Mouse (Mus musculus) hindbrain, embryonic 16.5 days (tissue): ENCODE measurements at regions not wholly inside any gene's neighbourhood (a gene's known extent, or its start where the extent isn't known, plus 50 kb on each side); places are given as distances from the start of the nearest gene placed in this dataset.

Source experiments
- ATAC-seq: fragments of 200-750 bp; cut with Nextera tagmentation; 2 replicates; pipeline ENCODE4 v1.8.0; 2017; ENCODE audit warnings: moderate TSS enrichment, moderate library complexity
- H3K27ac ChIP-seq: fragments of 300-500 bp; sonication (generic); 2 replicates; pipeline ENCODE4 v1.5.1; 2014; ENCODE audit warnings: low read depth, mild to moderate bottlenecking, control low read depth, low read length, moderate library complexity
- H3K27me3 ChIP-seq: fragments of 300-500 bp; sonication (generic); replicated peaks from 2 replicates; pipeline ENCODE4 v1.6.1; 2014; ENCODE audit warnings: low read length; ENCODE audit not compliant: control insufficient read depth, insufficient read depth
- H3K36me3 ChIP-seq: fragments of 300-500 bp; sonication (generic); 2 replicates; pipeline ENCODE4 v1.6.1; 2014; ENCODE audit warnings: mild to moderate bottlenecking, low read length, moderate library complexity, mixed read lengths; ENCODE audit not compliant: control insufficient read depth, insufficient read depth
- H3K4me1 ChIP-seq: fragments of 300-500 bp; sonication (generic); 2 replicates; pipeline ENCODE4 v1.6.1; 2014; ENCODE audit warnings: low read depth, low read length; ENCODE audit not compliant: control insufficient read depth, insufficient read depth
- H3K4me2 ChIP-seq: fragments of 300-500 bp; sonication (generic); 2 replicates; pipeline ENCODE4 v1.6.1; 2014; ENCODE audit warnings: mild to moderate bottlenecking, low read length, control low read depth, moderate library complexity
- H3K4me3 ChIP-seq: fragments of 300-500 bp; sonication (generic); 2 replicates; pipeline ENCODE4 v1.5.1; 2014; ENCODE audit warnings: mild to moderate bottlenecking, low read length, control low read depth, moderate library complexity
- H3K9ac ChIP-seq: fragments of 300-500 bp; sonication (generic); 2 replicates; pipeline ENCODE4 v1.6.1; 2014; ENCODE audit warnings: low read depth, mild to moderate bottlenecking, control low read depth, low read length, moderate library complexity
- H3K9me3 ChIP-seq: fragments of 300-500 bp; sonication (generic); 2 replicates; pipeline ENCODE4 v1.6.1; 2014; ENCODE audit warnings: mild to moderate bottlenecking, low read length, moderate library complexity; ENCODE audit not compliant: control insufficient read depth
- WGBS: fragments of 180-500 bp; shearing (Covaris S2); extraction: QIAGEN DNeasy Blood & Tissue Kit; methylation state at CpG from one replicate; pipeline ENCODE4 v1.1.7; 2014; 5-methylcytosine and 5-hydroxymethylcytosine counted together

GRCm38 (mm10) chr2:11960777-11961176, 183.1 kb downstream of the Ankrd16 start:
- H3K4me2 ChIP-seq, result no peak overlapping the region
- 86% methylated on average over 3 of the region's 3 CpGs for WGBS
- no peak overlapping the region for H3K27ac ChIP-seq
- H3K36me3 ChIP-seq, result no peaks in the 10 kb centered on the region
- H3K9ac ChIP-seq, result no peak overlapping the region
- no peak for ATAC-seq
- H3K4me1 ChIP-seq, result no peaks in the 10 kb centered on the region
- no peaks in the 10 kb centered on the region for H3K27me3 ChIP-seq
- H3K4me3 ChIP-seq, result no peak overlapping the region
- H3K9me3 ChIP-seq, result no peaks in the 10 kb centered on the region

- H3K27ac ChIP-seq, result no peak overlapping the region
- H3K9ac ChIP-seq, result no peak overlapping the region
- no peak overlapping the region for H3K4me3 ChIP-seq
- no peak overlapping the region for H3K4me2 ChIP-seq
- 59% methylated on average over 3 of the region's 3 CpGs for WGBS
- no peaks in the 10 kb centered on the region for H3K27me3 ChIP-seq
- H3K4me1 ChIP-seq, result no peaks in the 10 kb centered on the region
- no peaks in the 10 kb centered on the region for H3K9me3 ChIP-seq
- H3K36me3 ChIP-seq, result no peaks in the 10 kb centered on the region
- 0 out of 2 replicates have a peak, but pooled peaks have one; percentile 54 for ATAC-seq
These were observed 187.7 kb downstream of the Ankrd16 start for GRCm38 (mm10) chr2:11965374-11965773.

- Histone ChIP-seq H3K4me3 (no peak overlapping the region), H3K9ac (no peak overlapping the region), H3K27me3 (no peaks in the 10 kb centered on the region), H3K36me3 (no peaks in the 10 kb centered on the region), H3K9me3 (no peaks in the 10 kb centered on the region), H3K4me2 (no peak overlapping the region), H3K27ac (no peak overlapping the region), H3K4me1 (no peaks in the 10 kb centered on the region)
- no peak for ATAC-seq
- WGBS, result 79% methylated on average over 2 of the region's 2 CpGs
These were observed 189.3 kb downstream of the Ankrd16 start for GRCm38 (mm10) chr2:11967001-11967400.

- 94% methylated on average over 5 of the region's 5 CpGs for WGBS
These were observed 194.3 kb downstream of the Ankrd16 start for GRCm38 (mm10) chr2:11971972-11972371.

DNA sequence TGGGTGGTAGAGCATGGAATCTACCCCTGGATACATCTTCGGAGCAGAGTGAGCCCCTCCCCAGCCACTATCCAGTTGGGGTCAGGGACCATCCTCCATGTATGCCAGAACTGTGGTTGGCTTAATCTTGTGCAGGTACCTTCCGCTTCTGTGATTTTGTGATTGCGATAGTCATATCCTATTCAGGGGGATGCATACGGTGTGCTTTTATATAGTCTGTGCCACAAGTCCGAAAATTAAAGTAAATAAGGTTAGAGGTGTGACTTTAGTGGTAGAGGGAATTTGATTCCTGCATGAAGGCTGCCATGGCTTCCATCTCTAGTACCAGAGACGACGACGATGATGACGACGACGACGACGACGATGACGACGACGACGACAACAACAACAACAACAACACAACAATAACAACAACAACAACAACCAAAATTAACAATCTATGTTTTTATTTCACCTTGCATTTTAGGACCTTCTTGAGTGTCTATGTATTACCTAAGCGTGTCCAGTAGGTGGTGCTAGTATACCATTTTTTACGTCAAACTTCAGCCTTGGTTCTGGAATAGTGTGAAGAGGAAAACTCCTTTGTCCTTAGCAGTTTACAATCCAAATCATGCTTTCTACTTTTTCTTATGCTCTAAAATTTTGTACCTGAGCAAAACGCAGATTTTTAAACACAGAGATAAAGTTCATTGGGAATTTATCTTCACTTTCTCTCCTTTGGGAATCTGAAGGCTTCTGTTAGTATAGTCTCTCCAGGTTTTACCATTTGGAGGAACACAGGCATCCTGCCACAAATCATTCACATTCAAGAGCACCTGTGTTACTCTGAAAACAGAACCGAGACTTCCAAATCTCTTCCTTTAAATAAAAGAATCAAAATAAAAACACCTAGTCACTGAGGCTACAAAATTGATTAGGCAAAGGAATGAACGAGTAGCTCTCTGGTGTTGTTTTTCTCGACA, 224.5 kb downstream of the Ankrd16 start:
- H3K27ac ChIP-seq, result no peak overlapping the region
- no peaks in the 10 kb centered on the region for H3K4me1 ChIP-seq
- peak; percentile 87 for ATAC-seq
- H3K36me3 ChIP-seq, result no peaks in the 10 kb centered on the region
- WGBS, result 40% methylated on average over 24 of the region's 24 CpGs
- H3K4me3 ChIP-seq, result no peak overlapping the region
- no peaks in the 10 kb centered on the region for H3K27me3 ChIP-seq
- no peaks in the 10 kb centered on the region for H3K9me3 ChIP-seq
- no peak overlapping the region for H3K9ac ChIP-seq
- H3K4me2 ChIP-seq, result no peak overlapping the region

More at GRCm38 (mm10) chr2:11971972-11972371, 194.3 kb downstream of the Ankrd16 start:
- Histone ChIP-seq H3K36me3 (no peaks in the 10 kb centered on the region), H3K4me3 (no peak overlapping the region), H3K4me2 (no peak overlapping the region), H3K27me3 (no peaks in the 10 kb centered on the region), H3K27ac (no peak overlapping the region), H3K9me3 (no peaks in the 10 kb centered on the region), H3K9ac (no peak overlapping the region), H3K4me1 (no peaks in the 10 kb centered on the region)
- no peak for ATAC-seq

GRCm38 (mm10) chr2:12004330-12004729, 226.7 kb downstream of the Ankrd16 start:
- H3K9me3 ChIP-seq, result no peaks in the 10 kb centered on the region
- ATAC-seq, result no peak
- H3K4me1 ChIP-seq, result no peaks in the 10 kb centered on the region
- no peaks in the 10 kb centered on the region for H3K36me3 ChIP-seq
- H3K4me3 ChIP-seq, result no peak overlapping the region
- H3K4me2 ChIP-seq, result no peak overlapping the region
- H3K27me3 ChIP-seq, result no peaks in the 10 kb centered on the region
- H3K9ac ChIP-seq, result no peak overlapping the region
- H3K27ac ChIP-seq, result no peak overlapping the region
- WGBS, result 62% methylated on average over 4 of the region's 4 CpGs

DNA sequence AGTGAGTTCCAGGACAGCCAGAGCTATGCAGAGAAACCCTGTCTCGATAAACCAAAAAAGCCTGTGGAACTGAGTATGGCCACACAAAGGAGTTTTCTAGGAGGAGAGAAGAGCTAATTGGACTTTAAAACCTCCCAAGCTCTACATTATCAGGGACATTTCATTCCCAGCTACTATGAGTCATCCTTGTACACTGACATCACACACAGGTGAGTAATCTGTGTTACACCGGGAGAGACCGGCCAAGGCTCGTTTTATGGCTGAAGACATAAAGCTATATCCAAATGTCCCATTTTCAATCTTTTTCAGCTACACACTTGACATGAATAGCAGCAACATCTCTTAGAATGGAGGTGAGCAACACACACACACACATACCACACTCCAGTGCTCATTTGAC, 229.5 kb downstream of the Ankrd16 start:
- Histone ChIP-seq H3K4me3 (no peak overlapping the region), H3K27ac (no peak overlapping the region), H3K9me3 (no peaks in the 10 kb centered on the region), H3K36me3 (no peaks in the 10 kb centered on the region), H3K27me3 (no peaks in the 10 kb centered on the region), H3K9ac (no peak overlapping the region), H3K4me1 (no peaks in the 10 kb centered on the region), H3K4me2 (no peak overlapping the region)
- 92% methylated on average over 4 of the region's 4 CpGs for WGBS
- no peak for ATAC-seq

DNA sequence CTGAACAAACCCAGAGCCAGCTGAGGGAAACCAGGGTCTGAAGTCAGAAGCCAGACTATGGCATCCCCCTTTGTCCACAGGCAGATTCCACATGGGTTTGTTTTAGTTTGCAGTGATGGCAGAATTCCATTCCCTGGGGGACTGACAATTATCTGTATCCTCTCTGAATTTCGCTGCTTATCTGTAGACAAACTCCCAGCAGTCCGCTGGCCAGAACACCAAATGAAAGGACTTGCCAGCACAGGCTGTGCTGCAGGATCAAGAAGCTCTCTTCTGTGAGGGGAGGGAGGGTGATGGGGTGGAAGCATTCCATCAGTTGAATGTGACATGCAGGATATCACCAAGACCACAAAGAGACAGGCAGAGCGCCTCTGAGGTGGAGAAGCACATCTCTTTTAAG, 233.8 kb downstream of the Ankrd16 start:
- no peaks in the 10 kb centered on the region for H3K4me1 ChIP-seq
- 60% methylated on average over 3 of the region's 3 CpGs for WGBS

GRCm38 (mm10) chr2:12019607-12020006, 241.9 kb downstream of the Ankrd16 start:
- Histone ChIP-seq H3K9me3 (no peaks in the 10 kb centered on the region), H3K36me3 (no peaks in the 10 kb centered on the region), H3K4me1 (no peaks in the 10 kb centered on the region), H3K27me3 (no peaks in the 10 kb centered on the region), H3K27ac (no peak overlapping the region), H3K4me2 (no peak overlapping the region), H3K9ac (no peak overlapping the region), H3K4me3 (no peak overlapping the region)
- ATAC-seq, result peak; percentile 54; the same call in 1 of the 2 replicates
- 20% methylated on average over 1 of the region's 1 CpGs for WGBS

More for the DNA sequence above, 233.8 kb downstream of the Ankrd16 start:
- ATAC-seq, result no peak
- no peaks in the 10 kb centered on the region for H3K36me3 ChIP-seq
- no peaks in the 10 kb centered on the region for H3K9me3 ChIP-seq
- H3K9ac ChIP-seq, result no peak overlapping the region
- no peaks in the 10 kb centered on the region for H3K27me3 ChIP-seq
- no peak overlapping the region for H3K4me2 ChIP-seq
- no peak overlapping the region for H3K27ac ChIP-seq
- no peak overlapping the region for H3K4me3 ChIP-seq
